Mouse (Mus musculus) embryonic facial prominence, embryonic 10.5 days (tissue): ENCODE data around the gene Aaed1. TPM values are rescaled to one million over a fixed set of nuclear protein-coding genes. Genes with fewer than 3 reads are reported as not detected.

Experiments
- DNase-seq: peaks from one replicate; pipeline ENCODE4 v3.0.0-alpha.2; 2017; ENCODE audit warnings: low spot score
- H3K27ac ChIP-seq: fragments of 300-500 bp; sonication (generic); replicated peaks from 2 replicates; pipeline ENCODE4 v1.5.1; 2016; ENCODE audit warnings: mild to moderate bottlenecking
- H3K27me3 ChIP-seq: fragments of 300-500 bp; sonication (generic); replicated peaks from 2 replicates; pipeline ENCODE4 v1.6.1; 2016; ENCODE audit warnings: low read depth, mild to moderate bottlenecking; ENCODE audit not compliant: poor library complexity, severe bottlenecking
- H3K36me3 ChIP-seq: fragments of 300-500 bp; sonication (generic); replicated peaks from 2 replicates; pipeline ENCODE4 v1.6.1; 2016; ENCODE audit warnings: mild to moderate bottlenecking, moderate library complexity
- H3K4me1 ChIP-seq: fragments of 300-500 bp; sonication (generic); 2 replicates; pipeline ENCODE4 v1.6.1; 2016
- H3K4me3 ChIP-seq: fragments of 300-500 bp; sonication (generic); 2 replicates; pipeline ENCODE4 v1.5.1; 2016; ENCODE audit warnings: mild to moderate bottlenecking, moderate library complexity
- H3K9me3 ChIP-seq: fragments of 300-500 bp; sonication (generic); 2 replicates; pipeline ENCODE4 v1.6.1; 2016; ENCODE audit warnings: mild to moderate bottlenecking
- WGBS: fragments of 180-500 bp; shearing (Covaris S2); methylation state at CpG from one replicate; pipeline ENCODE4 v1.1.7; 2016; 5-methylcytosine and 5-hydroxymethylcytosine counted together
- polyA plus RNA-seq: library from polyadenylated mRNA; unstranded; fragments of >200 nt; fragmentation: Nextera tagmentation; extraction: Ambion mirVana; gene quantifications from 2 replicates; pipeline ENCODE4 v1.2.1, GENCODE M21; 2016

Gene Aaed1
- polyA plus RNA-seq, 1 experiment from 2014 or later, result 33.5 TPM

DNA sequence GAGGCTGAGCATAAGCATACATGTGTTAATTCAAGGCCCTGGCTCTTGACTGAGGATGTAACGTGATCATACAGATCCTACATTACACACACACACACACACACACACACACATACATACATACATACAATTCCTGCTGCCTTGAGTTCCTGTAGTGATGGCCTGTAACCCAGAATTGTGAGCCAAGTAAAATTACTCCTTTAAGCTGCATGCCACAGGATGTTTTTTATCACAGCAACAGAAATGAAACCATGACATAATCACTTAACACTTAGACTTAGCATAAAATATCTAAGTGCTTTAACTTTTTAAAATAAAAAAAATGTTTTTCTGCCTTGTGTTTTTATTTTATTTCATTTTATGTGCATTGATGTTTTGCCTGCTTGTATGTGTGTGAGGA lies 13.4 kb downstream of the Aaed1 start:
- 90% methylated on average over 1 of the region's 1 CpGs for WGBS
- Histone ChIP-seq H3K9me3 (no peaks in the 10 kb centered on the region), H3K4me3 (no peak overlapping the region), H3K36me3 (peaks cover 29% of the 10 kb centered on the region), H3K4me1 (peaks cover 6% of the 10 kb centered on the region), H3K27me3 (no peaks in the 10 kb centered on the region), H3K27ac (no peak overlapping the region)
- DNase-seq, result no peak

DNA sequence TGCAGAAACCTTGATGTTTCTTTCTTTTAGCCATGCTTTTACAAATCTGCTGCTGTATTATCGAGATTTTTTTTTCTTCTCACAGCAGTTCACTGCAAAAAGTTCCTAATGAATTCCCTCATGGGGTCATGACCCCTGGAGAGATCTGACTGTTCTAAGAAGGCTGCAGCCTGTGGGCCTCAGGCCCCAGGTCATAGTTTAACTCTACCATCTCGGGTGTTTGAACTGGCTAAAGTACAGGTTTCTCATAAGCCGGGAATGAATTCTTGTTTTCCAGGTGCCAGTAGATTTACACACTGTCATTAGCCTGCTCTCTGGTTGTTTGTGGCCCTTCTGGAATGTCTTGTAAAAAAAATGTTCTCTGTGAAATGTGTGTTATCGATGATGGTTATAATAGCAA lies 25.7 kb downstream of the Aaed1 start:
- Histone ChIP-seq H3K4me1 (peaks cover 17% of the 10 kb centered on the region), H3K27ac (no peak overlapping the region), H3K36me3 (peaks cover 14% of the 10 kb centered on the region; the same call in 1 of the 2 replicates), H3K9me3 (peaks cover 3% of the 10 kb centered on the region; the same call in 1 of the 2 replicates), H3K27me3 (no peaks in the 10 kb centered on the region), H3K4me3 (no peak overlapping the region)
- WGBS, result 40% methylated on average over 4 of the region's 4 CpGs
- DNase-seq, result no peak

DNA sequence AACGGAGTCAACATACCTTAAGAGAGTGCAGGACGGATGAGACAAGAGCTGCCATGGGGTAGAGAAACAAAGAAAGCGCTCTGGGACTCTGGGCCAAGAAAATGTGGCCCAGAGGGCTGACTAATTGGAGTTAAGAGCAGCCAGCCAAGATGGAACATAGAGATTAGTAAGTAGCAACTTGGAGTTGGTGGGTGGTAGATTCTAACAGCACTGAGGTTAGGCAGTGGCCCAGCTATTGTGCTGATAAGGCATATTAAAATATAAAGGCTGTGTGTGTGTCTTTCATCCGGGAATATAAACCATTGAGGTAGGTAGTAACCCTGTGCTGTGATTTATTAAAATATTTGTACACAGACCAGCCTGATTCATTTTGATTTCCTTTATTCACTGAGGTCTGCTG lies 26.2 kb downstream of the Aaed1 start:
- Histone ChIP-seq H3K27me3 (no peaks in the 10 kb centered on the region), H3K4me3 (no peak overlapping the region), H3K36me3 (peaks cover 11% of the 10 kb centered on the region; the same call in 1 of the 2 replicates), H3K27ac (no peak overlapping the region), H3K4me1 (peaks cover 17% of the 10 kb centered on the region), H3K9me3 (peaks cover 3% of the 10 kb centered on the region; the same call in 1 of the 2 replicates)
- 63% methylated on average over 4 of the region's 4 CpGs for WGBS
- no peak for DNase-seq

DNA sequence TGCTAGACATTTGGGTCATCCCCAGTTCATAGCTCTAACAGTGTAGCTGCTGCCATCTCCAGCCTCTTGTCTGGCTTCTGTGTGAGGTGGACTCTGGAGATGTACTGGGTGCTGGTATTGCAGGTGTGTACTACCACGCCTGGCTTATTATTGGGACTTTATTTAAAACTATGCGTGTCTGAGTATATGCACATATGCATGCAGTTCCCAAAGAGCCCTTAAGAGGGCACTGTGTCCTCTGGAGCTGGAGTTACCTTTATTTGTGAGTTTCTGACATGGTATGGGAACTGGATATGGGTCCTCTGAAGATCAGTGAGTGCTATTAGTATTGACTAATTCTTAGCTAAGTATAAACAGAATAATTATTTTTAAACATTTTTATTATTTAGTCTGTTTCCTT lies 27.8 kb downstream of the Aaed1 start:
- no peak for DNase-seq
- H3K36me3 ChIP-seq, result 0 out of 2 replicates have a peak, but pooled peaks cover 3% of the 10 kb centered on the region
- 91% methylated on average over 2 of the region's 2 CpGs for WGBS
- H3K27ac ChIP-seq, result no peak overlapping the region
- peaks cover 17% of the 10 kb centered on the region for H3K4me1 ChIP-seq
- H3K9me3 ChIP-seq, result peaks cover 3% of the 10 kb centered on the region; the same call in 1 of the 2 replicates
- no peak overlapping the region for H3K4me3 ChIP-seq
- H3K27me3 ChIP-seq, result no peaks in the 10 kb centered on the region

DNA sequence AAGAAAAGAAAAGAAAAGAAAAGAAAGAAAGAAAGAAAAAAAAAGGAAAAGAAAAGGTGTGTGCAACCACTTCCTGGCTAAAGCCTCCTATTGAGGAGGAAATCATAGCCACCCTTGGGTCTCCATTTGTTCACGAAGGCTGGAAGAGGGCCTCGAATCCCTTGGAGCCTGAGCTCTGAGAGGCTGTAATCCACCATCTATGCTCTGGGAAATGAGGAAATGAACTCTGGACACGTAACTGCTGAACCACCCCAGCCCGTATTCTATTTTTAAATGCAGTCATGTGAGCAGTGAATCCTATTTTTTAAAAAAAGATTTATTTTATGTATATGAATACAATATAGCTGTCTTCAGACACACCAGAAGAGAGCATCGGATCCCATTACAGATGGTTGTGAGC lies 31.6 kb downstream of the Aaed1 start:
- H3K27ac ChIP-seq, result no peak overlapping the region
- peaks cover 12% of the 10 kb centered on the region for H3K27me3 ChIP-seq
- no peak overlapping the region for H3K4me3 ChIP-seq
- DNase-seq, result no peak
- 0 out of 2 replicates have a peak, but pooled peaks cover 3% of the 10 kb centered on the region for H3K36me3 ChIP-seq
- peaks cover 4% of the 10 kb centered on the region; the same call in 1 of the 2 replicates for H3K4me1 ChIP-seq
- peaks cover 3% of the 10 kb centered on the region; the same call in 1 of the 2 replicates for H3K9me3 ChIP-seq
- WGBS, result 92% methylated on average over 5 of the region's 5 CpGs

DNA sequence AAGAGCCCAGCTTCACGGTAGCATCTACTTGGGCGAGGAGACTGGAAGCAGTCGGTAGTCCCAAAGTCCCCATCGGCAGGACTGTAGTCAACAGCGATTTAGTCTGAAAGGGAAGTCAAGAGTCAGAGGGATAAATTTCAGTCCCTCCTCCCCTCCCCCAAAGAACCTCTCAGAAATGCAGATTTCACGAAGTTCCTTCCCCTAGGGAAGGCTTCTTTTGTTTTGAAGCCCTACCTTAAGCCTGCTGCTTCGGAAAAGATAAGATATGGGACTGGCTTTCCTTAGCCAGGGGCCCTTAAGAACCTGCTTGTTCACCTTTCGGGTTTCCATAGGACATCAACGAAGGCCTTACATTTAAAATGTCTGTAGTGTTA lies 36.8 kb downstream of the Aaed1 start:
- no peak for DNase-seq
- Histone ChIP-seq H3K27me3 (peaks cover 17% of the 10 kb centered on the region), H3K27ac (peak overlapping the region; percentile 86), H3K4me1 (peaks cover 20% of the 10 kb centered on the region; the same call in 1 of the 2 replicates), H3K9me3 (no peaks in the 10 kb centered on the region), H3K36me3 (no peaks in the 10 kb centered on the region), H3K4me3 (peak overlapping the region; percentile 80)
- WGBS, result 10% methylated on average over 9 of the region's 9 CpGs

DNA sequence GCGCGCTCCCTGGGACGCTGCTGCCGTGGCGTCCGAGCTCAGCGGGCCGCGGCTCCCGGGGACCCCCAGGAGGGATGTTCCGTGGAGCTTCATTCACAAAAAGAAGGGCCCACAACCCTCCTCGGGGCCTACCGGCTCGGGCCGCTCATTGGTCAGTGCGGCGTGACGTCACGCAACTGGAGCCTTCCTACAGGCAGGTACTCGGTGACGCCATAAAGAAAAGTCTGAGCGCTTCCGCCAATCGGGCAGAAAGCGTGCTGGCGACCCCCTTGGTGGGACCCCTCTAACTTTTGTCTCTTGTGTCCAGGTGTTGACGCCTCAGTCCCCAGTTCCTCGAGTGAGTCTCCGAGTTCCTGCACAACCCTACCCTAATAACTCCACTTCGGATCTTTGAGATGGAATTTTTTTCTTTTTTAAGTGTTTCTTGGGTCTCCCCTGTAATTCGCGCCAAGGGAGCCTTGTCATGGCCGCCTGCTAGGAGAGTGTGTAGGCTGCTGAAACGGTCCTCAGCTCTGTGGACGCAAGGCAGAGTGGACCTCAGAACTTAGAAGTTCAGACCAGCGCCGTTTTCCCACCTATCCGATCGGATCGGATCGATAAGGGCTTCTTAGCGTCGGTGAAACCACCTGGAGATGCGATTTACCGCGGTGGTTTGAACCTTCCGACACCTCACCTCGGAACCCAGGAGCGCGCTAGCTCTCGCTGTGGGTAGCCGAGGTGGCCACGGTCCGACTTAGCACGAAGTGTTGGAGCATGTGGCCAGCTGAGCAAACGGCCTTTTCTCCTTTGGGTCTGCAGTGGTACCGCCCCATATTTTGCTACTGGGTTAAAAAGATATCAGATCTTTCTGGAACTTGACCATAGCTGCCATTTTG lies 37.4 kb downstream of the Aaed1 start, which contains the start of gene Cdc14b:
Gene Cdc14b, minus strand, starts transcription at position 412 of the 875 bp plus-strand sequence.
- DNase-seq, result peak; percentile 96
- Histone ChIP-seq H3K4me1 (peaks cover 20% of the 10 kb centered on the region; the same call in 1 of the 2 replicates), H3K36me3 (no peaks in the 10 kb centered on the region), H3K4me3 (peak within 1 kb of the TSS; percentile 80), H3K27me3 (peaks cover 17% of the 10 kb centered on the region), H3K9me3 (no peaks in the 10 kb centered on the region), H3K27ac (peak within 1 kb of the TSS; percentile 86)
- WGBS, result under 1% methylated on average over 57 of the region's 57 CpGs

DNA sequence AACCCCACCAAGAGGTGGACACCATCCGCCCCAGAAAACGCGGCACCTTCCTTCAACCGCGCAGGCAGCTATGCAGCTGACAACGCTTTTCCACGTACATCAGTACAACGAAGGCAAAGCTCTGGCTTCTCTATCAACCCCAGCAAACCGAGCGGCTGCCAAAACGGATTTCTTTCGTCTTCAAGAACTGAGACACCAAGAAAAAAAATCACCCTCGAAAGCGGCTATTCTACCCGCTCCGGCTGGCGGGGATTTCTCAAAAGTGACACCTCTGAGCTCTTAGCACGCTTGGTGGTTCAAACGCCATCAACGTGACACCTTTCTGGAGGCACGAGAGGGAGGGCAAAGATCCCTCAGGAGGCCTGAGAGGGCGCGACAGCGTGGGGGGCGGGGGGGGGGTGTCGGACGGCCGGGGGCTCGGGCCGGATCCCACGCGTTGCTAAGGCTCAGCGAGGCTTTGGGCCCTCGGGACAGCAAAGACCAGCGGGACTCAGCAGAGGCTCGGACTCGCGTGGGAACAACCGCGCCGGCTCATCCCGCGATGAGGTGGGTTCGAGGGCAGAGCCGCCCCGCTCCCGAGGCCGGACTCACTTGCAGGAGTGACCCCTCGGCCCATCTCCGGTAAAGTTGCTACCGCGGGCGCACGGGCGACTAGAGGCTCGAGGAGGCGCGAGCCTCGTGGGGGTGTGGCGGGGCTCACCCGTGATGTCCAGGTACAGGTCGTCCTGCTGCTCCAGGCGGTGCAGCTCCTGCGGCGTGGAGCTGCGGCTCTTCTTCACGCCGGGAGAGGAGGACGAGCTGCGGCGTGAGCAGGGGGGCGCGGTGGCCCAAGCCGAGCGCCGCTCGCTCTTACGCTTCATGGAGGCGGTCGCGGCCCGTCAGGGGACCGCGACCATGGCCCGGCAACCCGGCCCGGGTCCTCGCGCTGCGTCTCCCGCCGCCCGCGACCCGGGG lies 38.3 kb downstream of the Aaed1 start:
- under 1% methylated on average over 95 of the region's 95 CpGs for WGBS
- H3K4me1 ChIP-seq, result peaks cover 20% of the 10 kb centered on the region; the same call in 1 of the 2 replicates
- no peaks in the 10 kb centered on the region for H3K9me3 ChIP-seq
- DNase-seq, result peak; percentile 49
- peaks cover 17% of the 10 kb centered on the region for H3K27me3 ChIP-seq
- H3K4me3 ChIP-seq, result peak overlapping the region; percentile 80
- H3K36me3 ChIP-seq, result no peaks in the 10 kb centered on the region
- peak overlapping the region; percentile 86 for H3K27ac ChIP-seq

DNA sequence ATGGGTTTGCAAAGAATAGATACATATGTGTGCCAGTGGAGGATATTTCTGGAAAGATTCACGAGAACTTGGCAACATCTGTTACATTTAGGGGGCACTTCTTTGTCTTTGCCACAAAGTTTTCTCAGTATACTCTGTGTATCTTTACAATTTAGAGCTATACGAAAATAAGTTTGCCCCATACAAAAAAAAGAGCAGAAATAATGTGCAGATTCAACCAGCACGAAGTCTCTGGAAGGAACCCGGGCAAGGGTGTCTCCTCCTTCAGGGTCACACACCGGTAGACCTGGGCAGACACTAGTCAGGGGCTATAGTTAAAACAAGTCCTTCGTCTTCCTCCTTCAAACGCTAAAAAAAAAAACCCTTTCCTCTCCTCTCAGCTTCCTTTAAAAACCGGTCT lies 39.2 kb downstream of the Aaed1 start:
- H3K27ac ChIP-seq, result no peak overlapping the region
- H3K4me1 ChIP-seq, result peaks cover 20% of the 10 kb centered on the region; the same call in 1 of the 2 replicates
- peaks cover 17% of the 10 kb centered on the region for H3K27me3 ChIP-seq
- H3K4me3 ChIP-seq, result peak overlapping the region; percentile 80
- no peaks in the 10 kb centered on the region for H3K9me3 ChIP-seq
- DNase-seq, result no peak
- WGBS, result 48% methylated on average over 8 of the region's 8 CpGs
- no peaks in the 10 kb centered on the region for H3K36me3 ChIP-seq

DNA sequence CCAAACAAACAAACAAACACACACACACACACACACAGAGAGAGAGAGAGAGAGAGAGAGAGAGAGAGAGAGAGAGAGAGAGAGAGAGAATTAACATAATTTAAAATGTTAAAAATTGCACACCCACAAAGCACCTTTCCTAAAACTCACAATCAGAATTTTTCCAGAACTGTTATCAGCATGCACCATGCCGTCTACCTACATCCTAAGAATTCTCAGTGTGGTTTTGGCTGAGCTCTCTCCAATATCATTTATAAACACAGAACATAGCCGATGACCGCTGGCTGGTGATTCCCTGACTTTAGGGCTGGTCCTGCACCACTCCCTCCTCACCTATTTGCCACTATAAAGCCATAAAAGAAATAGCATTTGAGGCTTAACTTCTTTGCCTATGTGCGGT lies 44.1 kb downstream of the Aaed1 start:
- H3K36me3 ChIP-seq, result no peaks in the 10 kb centered on the region
- no peak overlapping the region for H3K27ac ChIP-seq
- peaks cover 7% of the 10 kb centered on the region; the same call in 1 of the 2 replicates for H3K4me1 ChIP-seq
- H3K27me3 ChIP-seq, result no peaks in the 10 kb centered on the region
- no peak for DNase-seq
- H3K4me3 ChIP-seq, result no peak overlapping the region
- 88% methylated on average over 4 of the region's 4 CpGs for WGBS
- 0 out of 2 replicates have a peak, but pooled peaks cover 2% of the 10 kb centered on the region for H3K9me3 ChIP-seq

DNA sequence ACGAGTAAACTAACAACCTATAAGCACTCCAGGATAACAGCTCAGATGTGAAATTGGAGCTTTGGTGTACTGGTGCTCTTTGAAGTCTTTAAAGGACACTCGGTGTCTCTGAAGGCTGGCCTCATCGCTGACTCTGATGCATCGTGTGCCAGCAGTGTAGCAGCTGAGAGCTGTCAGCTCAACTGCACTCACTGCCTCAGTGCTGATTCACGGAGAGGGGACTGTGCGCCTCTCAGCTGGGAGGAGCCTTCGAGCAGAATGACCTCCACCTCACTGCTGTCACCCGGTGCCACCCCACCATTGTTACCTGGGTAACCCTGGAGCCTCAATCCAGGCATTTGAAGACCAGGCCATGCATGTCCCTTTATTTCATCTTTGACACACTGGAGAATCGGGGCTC lies 45.4 kb downstream of the Aaed1 start:
- Histone ChIP-seq H3K27me3 (no peaks in the 10 kb centered on the region), H3K4me1 (peaks cover 5% of the 10 kb centered on the region; the same call in 1 of the 2 replicates), H3K4me3 (no peak overlapping the region), H3K9me3 (0 out of 2 replicates have a peak, but pooled peaks cover 2% of the 10 kb centered on the region), H3K27ac (no peak overlapping the region), H3K36me3 (no peaks in the 10 kb centered on the region)
- DNase-seq, result peak; percentile 14
- WGBS, result 34% methylated on average over 9 of the region's 9 CpGs

DNA sequence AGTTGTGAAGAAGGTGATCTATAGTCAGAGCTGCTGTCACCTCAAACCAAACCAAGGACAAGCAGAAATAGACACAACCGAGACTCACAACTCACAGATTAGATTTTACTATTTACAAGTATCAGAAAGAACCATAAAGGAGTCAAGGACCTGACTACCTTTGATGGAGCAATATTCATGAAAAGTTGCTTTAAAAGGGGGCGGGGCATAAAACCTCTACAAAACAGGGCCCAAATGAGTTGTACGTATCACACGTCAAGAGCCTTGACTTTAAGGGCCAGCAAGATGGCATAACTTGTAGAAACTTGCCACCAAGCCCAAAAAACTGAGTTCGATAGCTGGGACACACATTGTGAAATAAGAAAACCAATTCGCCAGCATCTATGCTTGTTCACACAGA lies 47.9 kb downstream of the Aaed1 start:
- Histone ChIP-seq H3K4me3 (no peak overlapping the region), H3K4me1 (peaks cover 5% of the 10 kb centered on the region; the same call in 1 of the 2 replicates), H3K27ac (no peak overlapping the region), H3K27me3 (no peaks in the 10 kb centered on the region), H3K9me3 (0 out of 2 replicates have a peak, but pooled peaks cover 2% of the 10 kb centered on the region), H3K36me3 (peaks cover 6% of the 10 kb centered on the region)
- WGBS, result 96% methylated on average over 6 of the region's 6 CpGs
- no peak for DNase-seq
